Mouse (Mus musculus): ENCODE data around the gene Ccr1l1. TPM values are rescaled to one million over a fixed set of nuclear protein-coding genes. Genes with fewer than 3 reads are reported as not detected.

Gene Ccr1l1
- polyA plus RNA-seq, 1 experiment: not detected

GRCm38 (mm10) chr9:123935776-123936175, 42.4 kb downstream of the Ccr1l1 start:
- Histone ChIP-seq H3K4me2 (ENCODE audit: low read depth) (no peak overlapping the region), H3K36me3 (ENCODE audit: control insufficient read depth, insufficient read depth) (no peaks in the 10 kb centered on the region)
- no peak for TF ChIP-seq MYOD1 (IDR thresholded peaks at IDR 0.05; ENCODE audit: control insufficient read depth in 1 of 3, insufficient read length in 2 of 3, low read depth in 2 of 3)
- no peak for TF ChIP-seq TCF3 (IDR thresholded peaks at IDR 0.05; ENCODE audit: insufficient read length, low read depth)
- no peak for TF ChIP-seq POLR2AphosphoS2 (IDR thresholded peaks at IDR 0.05; ENCODE audit: insufficient read length, low read depth)
- TF ChIP-seq CEBPB (IDR thresholded peaks at IDR 0.05; ENCODE audit: insufficient read depth, poor library complexity, severe bottlenecking): no peak
- no peak for TF ChIP-seq POLR2A (IDR thresholded peaks at IDR 0.05; ENCODE audit: insufficient read length, low read depth)
- TF ChIP-seq MAX (IDR thresholded peaks at IDR 0.05; ENCODE audit: low read depth): no peak
- TF ChIP-seq USF1 (IDR thresholded peaks at IDR 0.05; ENCODE audit: low read depth): no peak
- no peak for TF ChIP-seq SRF (IDR thresholded peaks at IDR 0.05; ENCODE audit: control insufficient read depth, insufficient read length, low read depth)
- TF ChIP-seq MYOG (IDR thresholded peaks at IDR 0.05; ENCODE audit: control insufficient read depth in 1 of 3, insufficient read depth in 1 of 3, insufficient read length in 2 of 3, low read depth in 2 of 3): no peak
- TF ChIP-seq E2F4 (IDR thresholded peaks at IDR 0.05; ENCODE audit: insufficient read depth): no peak
- TF ChIP-seq REST (IDR thresholded peaks at IDR 0.05; ENCODE audit: insufficient read depth, insufficient read length): no peak
- no peak for TF ChIP-seq TCF12 (IDR thresholded peaks at IDR 0.05; ENCODE audit: insufficient read depth, poor library complexity, severe bottlenecking)

GRCm38 (mm10) chr9:123935346-123935745, 42.9 kb downstream of the Ccr1l1 start:
- H3K4me3 ChIP-seq: no peak overlapping the region
- H3ac ChIP-seq (ENCODE audit: control insufficient read depth, insufficient read length): no peak overlapping the region
- H3K36me3 ChIP-seq (ENCODE audit: control insufficient read depth, insufficient read depth): no peaks in the 10 kb centered on the region
- H3K4me2 ChIP-seq (ENCODE audit: low read depth): no peak overlapping the region
- no peaks in the 10 kb centered on the region for H3K79me2 ChIP-seq (ENCODE audit: control insufficient read depth, insufficient read depth)
- no peaks in the 10 kb centered on the region for H3K27me3 ChIP-seq (ENCODE audit: control insufficient read depth, insufficient read depth, insufficient read length)
- TF ChIP-seq TCF12 (IDR thresholded peaks at IDR 0.05; ENCODE audit: insufficient read depth, poor library complexity, severe bottlenecking): no peak
- no peak for TF ChIP-seq E2F4 (IDR thresholded peaks at IDR 0.05; ENCODE audit: insufficient read depth)
- TF ChIP-seq SRF (IDR thresholded peaks at IDR 0.05; ENCODE audit: control insufficient read depth, insufficient read length, low read depth): no peak
- no peak for TF ChIP-seq POLR2A (IDR thresholded peaks at IDR 0.05; ENCODE audit: insufficient read length, low read depth)
- TF ChIP-seq MYOG (IDR thresholded peaks at IDR 0.05; ENCODE audit: control insufficient read depth in 1 of 3, insufficient read depth in 1 of 3, insufficient read length in 2 of 3, low read depth in 2 of 3): no peak
- TF ChIP-seq USF1 (IDR thresholded peaks at IDR 0.05; ENCODE audit: low read depth): no peak
- TF ChIP-seq REST (IDR thresholded peaks at IDR 0.05; ENCODE audit: insufficient read depth, insufficient read length): no peak
- TF ChIP-seq TCF3 (IDR thresholded peaks at IDR 0.05; ENCODE audit: insufficient read length, low read depth): no peak
- no peak for TF ChIP-seq POLR2AphosphoS2 (IDR thresholded peaks at IDR 0.05; ENCODE audit: insufficient read length, low read depth)
- no peak for TF ChIP-seq MAX (IDR thresholded peaks at IDR 0.05; ENCODE audit: low read depth)
- no peak for TF ChIP-seq MYOD1 (IDR thresholded peaks at IDR 0.05; ENCODE audit: control insufficient read depth in 1 of 3, insufficient read length in 2 of 3, low read depth in 2 of 3)
- TF ChIP-seq CEBPB (IDR thresholded peaks at IDR 0.05; ENCODE audit: insufficient read depth, poor library complexity, severe bottlenecking): no peak

More at GRCm38 (mm10) chr9:123935776-123936175, 42.4 kb downstream of the Ccr1l1 start:
- Histone ChIP-seq H3K27me3 (ENCODE audit: control insufficient read depth, insufficient read depth, insufficient read length) (no peaks in the 10 kb centered on the region), H3K79me2 (ENCODE audit: control insufficient read depth, insufficient read depth) (no peaks in the 10 kb centered on the region), H3ac (ENCODE audit: control insufficient read depth, insufficient read length) (no peak overlapping the region), H3K4me3 (no peak overlapping the region)

- Histone ChIP-seq H3K4me3 (no peak overlapping the region), H3K27me3 (ENCODE audit: control insufficient read depth, insufficient read depth, insufficient read length) (no peaks in the 10 kb centered on the region), H3K36me3 (ENCODE audit: control insufficient read depth, insufficient read depth) (no peaks in the 10 kb centered on the region), H3K79me2 (ENCODE audit: control insufficient read depth, insufficient read depth) (no peaks in the 10 kb centered on the region), H3ac (ENCODE audit: control insufficient read depth, insufficient read length) (no peak overlapping the region), H3K4me2 (ENCODE audit: low read depth) (no peak overlapping the region)
- TF ChIP-seq E2F4 (IDR thresholded peaks at IDR 0.05; ENCODE audit: insufficient read depth) (no peak), MYOG (IDR thresholded peaks at IDR 0.05; ENCODE audit: control insufficient read depth in 1 of 3, insufficient read depth in 1 of 3, insufficient read length in 2 of 3, low read depth in 2 of 3) (no peak)
These were observed 44.3 kb downstream of the Ccr1l1 start for GRCm38 (mm10) chr9:123933716-123934445.

DNA sequence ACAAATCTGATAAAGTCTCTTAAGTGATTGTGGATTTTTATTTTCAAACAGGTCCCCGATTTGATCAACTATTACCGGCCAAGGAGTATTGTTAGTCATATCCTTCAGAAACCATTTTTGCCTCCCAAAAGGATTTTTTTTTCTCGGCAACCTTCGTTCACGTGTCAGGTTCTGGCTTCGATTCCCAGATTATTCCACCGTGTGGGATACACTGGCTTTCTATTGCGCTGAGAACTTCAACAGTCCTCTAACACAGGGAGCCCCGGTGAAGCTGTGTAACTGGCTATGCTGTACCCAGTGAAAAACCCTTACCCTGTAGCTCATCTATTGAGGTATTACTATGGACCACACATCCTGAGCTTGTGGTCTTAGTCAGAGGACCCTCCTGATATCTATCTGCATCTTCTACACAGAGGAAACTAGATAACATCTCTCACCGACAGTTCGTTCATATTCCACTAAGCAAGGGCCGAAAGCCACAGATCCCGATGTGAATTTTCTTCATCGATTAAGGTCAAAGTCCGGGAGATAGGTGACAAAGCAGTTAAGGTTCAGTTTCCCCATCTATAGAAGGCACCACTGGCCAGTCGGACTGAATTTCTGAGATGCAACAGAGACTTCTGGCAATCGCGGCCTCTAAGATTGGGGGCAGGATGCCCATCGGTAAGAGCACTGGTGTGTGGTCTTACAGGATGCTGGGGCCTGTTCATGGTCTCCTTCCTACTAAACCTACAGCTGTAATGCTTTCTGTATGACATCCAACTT, 45.1 kb downstream of the Ccr1l1 start:
- no peaks in the 10 kb centered on the region for H3K27me3 ChIP-seq (ENCODE audit: control insufficient read depth, insufficient read depth, insufficient read length)
- H3ac ChIP-seq (ENCODE audit: control insufficient read depth, insufficient read length): no peak overlapping the region
- H3K79me2 ChIP-seq (ENCODE audit: control insufficient read depth, insufficient read depth): no peaks in the 10 kb centered on the region
- no peak overlapping the region for H3K4me3 ChIP-seq
- TF ChIP-seq TCF3 (IDR thresholded peaks at IDR 0.05; ENCODE audit: insufficient read length, low read depth) (no peak), CEBPB (IDR thresholded peaks at IDR 0.05; ENCODE audit: insufficient read depth, poor library complexity, severe bottlenecking) (no peak), E2F4 (IDR thresholded peaks at IDR 0.05; ENCODE audit: insufficient read depth) (no peak), POLR2A (IDR thresholded peaks at IDR 0.05; ENCODE audit: insufficient read length, low read depth) (no peak), MAX (IDR thresholded peaks at IDR 0.05; ENCODE audit: low read depth) (no peak), REST (IDR thresholded peaks at IDR 0.05; ENCODE audit: insufficient read depth, insufficient read length) (no peak), SRF (IDR thresholded peaks at IDR 0.05; ENCODE audit: control insufficient read depth, insufficient read length, low read depth) (no peak), USF1 (IDR thresholded peaks at IDR 0.05; ENCODE audit: low read depth) (no peak), MYOG (IDR thresholded peaks at IDR 0.05; ENCODE audit: control insufficient read depth in 1 of 3, insufficient read depth in 1 of 3, insufficient read length in 2 of 3, low read depth in 2 of 3) (no peak)
- H3K36me3 ChIP-seq (ENCODE audit: control insufficient read depth, insufficient read depth): no peaks in the 10 kb centered on the region
- no peak overlapping the region for H3K4me2 ChIP-seq (ENCODE audit: low read depth)
